Mouse (Mus musculus): ENCODE results near the gene Dmxl2. TPM values are rescaled to one million over a fixed set of nuclear protein-coding genes. Genes with fewer than 3 reads are reported as not detected.

Gene Dmxl2
- polyA plus RNA-seq, 1 experiment from 2014 or later = 4.6 TPM

GRCm38 (mm10) chr9:54490431-54490830 is 11.0 kb downstream of the Dmxl2 start:
- Histone ChIP-seq H3K4me1 (no peaks in the 10 kb centered on the region), H3K4me3 (replicated peaks) (no peak overlapping the region), H3K4me2 (no peak overlapping the region), H3K9me3 (no peaks in the 10 kb centered on the region), H3K9ac (no peak overlapping the region), H3K27ac (no peak overlapping the region), H3K27me3 (replicated peaks) (no peaks in the 10 kb centered on the region), H3K36me3 (no peaks in the 10 kb centered on the region)
- ATAC-seq (ENCODE audit: insufficient read depth, low FRiP score, low read depth) = no peak
- 86% methylated on average over 2 of the region's 2 CpGs for WGBS

DNA sequence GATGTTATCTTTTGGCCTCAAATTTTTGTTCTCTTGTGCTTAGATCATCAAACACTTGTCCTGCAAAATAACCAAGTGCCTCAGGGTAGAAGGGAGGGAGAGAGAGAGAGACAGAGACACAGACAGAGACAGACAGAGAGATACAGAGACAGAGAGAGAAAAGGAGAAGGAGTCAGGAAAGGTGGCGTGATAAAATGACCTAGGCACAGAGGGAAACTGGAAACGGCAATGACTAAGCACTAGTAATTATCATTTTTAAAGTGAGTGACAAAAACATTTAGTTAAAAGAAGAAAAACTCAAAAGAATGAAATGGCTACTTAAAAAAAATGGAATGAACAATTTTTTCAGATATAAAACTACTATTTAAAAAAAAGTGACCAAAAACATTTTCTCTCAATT is 11.8 kb downstream of the Dmxl2 start:
- H3K27me3 ChIP-seq (replicated peaks) = no peaks in the 10 kb centered on the region
- H3K4me2 ChIP-seq = no peak overlapping the region
- WGBS = 69% methylated on average over 2 of the region's 2 CpGs
- no peak for ATAC-seq (ENCODE audit: insufficient read depth, low FRiP score, low read depth)
- no peaks in the 10 kb centered on the region for H3K4me1 ChIP-seq
- H3K9ac ChIP-seq = no peak overlapping the region
- H3K9me3 ChIP-seq = no peaks in the 10 kb centered on the region
- H3K27ac ChIP-seq = no peak overlapping the region
- H3K4me3 ChIP-seq (replicated peaks) = no peak overlapping the region
- H3K36me3 ChIP-seq = no peaks in the 10 kb centered on the region

GRCm38 (mm10) chr9:54484927-54485326 is 16.5 kb downstream of the Dmxl2 start:
- Histone ChIP-seq H3K9ac (no peak overlapping the region), H3K27me3 (replicated peaks) (no peaks in the 10 kb centered on the region), H3K36me3 (no peaks in the 10 kb centered on the region), H3K27ac (no peak overlapping the region), H3K4me1 (no peaks in the 10 kb centered on the region), H3K9me3 (no peaks in the 10 kb centered on the region), H3K4me3 (replicated peaks) (no peak overlapping the region), H3K4me2 (no peak overlapping the region)
- WGBS = 81% methylated on average over 2 of the region's 2 CpGs
- ATAC-seq (ENCODE audit: insufficient read depth, low FRiP score, low read depth) = no peak

- Histone ChIP-seq H3K27ac (no peak overlapping the region), H3K36me3 (no peaks in the 10 kb centered on the region), H3K4me1 (no peaks in the 10 kb centered on the region), H3K27me3 (replicated peaks) (no peaks in the 10 kb centered on the region), H3K9ac (no peak overlapping the region), H3K4me2 (no peak overlapping the region), H3K9me3 (no peaks in the 10 kb centered on the region), H3K4me3 (replicated peaks) (no peak overlapping the region)
- ATAC-seq (ENCODE audit: insufficient read depth, low FRiP score, low read depth) = no peak
- 76% methylated on average over 4 of the region's 4 CpGs for WGBS
Measured at GRCm38 (mm10) chr9:54483215-54483614, 18.2 kb downstream of the Dmxl2 start.

- no peaks in the 10 kb centered on the region for H3K27me3 ChIP-seq (replicated peaks)
- 87% methylated on average over 4 of the region's 4 CpGs for WGBS
- no peak for ATAC-seq (ENCODE audit: insufficient read depth, low FRiP score, low read depth)
- H3K36me3 ChIP-seq = no peaks in the 10 kb centered on the region
- no peaks in the 10 kb centered on the region for H3K4me1 ChIP-seq
- H3K4me2 ChIP-seq = no peak overlapping the region
- H3K4me3 ChIP-seq (replicated peaks) = no peak overlapping the region
- H3K27ac ChIP-seq = no peak overlapping the region
- H3K9me3 ChIP-seq = no peaks in the 10 kb centered on the region
- no peak overlapping the region for H3K9ac ChIP-seq
Measured at GRCm38 (mm10) chr9:54482763-54483162, 18.7 kb downstream of the Dmxl2 start.

DNA sequence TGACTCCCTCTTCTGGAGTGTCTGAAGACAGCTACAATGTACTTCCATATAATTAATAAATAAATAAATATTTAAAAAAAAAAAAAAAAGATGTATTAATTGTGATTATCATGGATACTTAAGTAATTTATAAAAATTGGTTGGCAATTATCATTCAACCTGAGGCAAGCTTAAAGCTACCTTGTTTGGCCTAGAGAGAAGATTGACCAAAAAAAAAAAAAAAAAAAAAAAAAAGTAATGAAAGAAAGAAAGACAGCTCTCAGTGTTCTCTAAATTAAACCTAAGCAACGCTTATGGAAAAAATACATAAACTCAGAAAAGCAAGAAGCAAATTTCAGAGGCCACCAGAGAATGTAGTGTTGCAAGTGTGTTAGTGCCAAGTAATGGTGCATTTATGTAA is 22.4 kb downstream of the Dmxl2 start:
- Histone ChIP-seq H3K4me3 (replicated peaks) (no peak overlapping the region), H3K27ac (no peak overlapping the region), H3K4me2 (no peak overlapping the region), H3K4me1 (no peaks in the 10 kb centered on the region), H3K9me3 (no peaks in the 10 kb centered on the region), H3K36me3 (no peaks in the 10 kb centered on the region), H3K27me3 (replicated peaks) (no peaks in the 10 kb centered on the region), H3K9ac (no peak overlapping the region)
- ATAC-seq (ENCODE audit: insufficient read depth, low FRiP score, low read depth) = no peak
- WGBS = 93% methylated on average over 1 of the region's 1 CpGs

DNA sequence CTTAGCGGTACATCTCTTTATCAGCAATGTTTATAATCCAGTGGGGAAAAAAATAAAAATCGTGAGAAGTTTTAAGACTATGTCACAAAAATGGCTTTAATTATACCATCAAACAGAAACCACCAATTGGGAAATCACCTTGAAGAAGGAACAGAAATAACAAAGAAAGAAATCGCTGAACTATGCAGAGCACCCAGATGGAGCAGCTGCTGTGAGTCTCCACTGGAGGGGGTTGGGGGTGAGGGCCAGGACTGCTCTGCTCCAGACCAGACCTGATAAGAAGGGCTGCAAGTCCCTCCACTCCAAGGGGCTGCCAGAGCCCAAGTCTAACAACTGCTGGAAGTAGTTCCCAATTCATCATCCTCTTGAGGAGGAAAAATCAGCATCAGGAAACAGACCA is 23.3 kb downstream of the Dmxl2 start:
- H3K4me3 ChIP-seq (replicated peaks) = no peak overlapping the region
- no peak for ATAC-seq (ENCODE audit: insufficient read depth, low FRiP score, low read depth)
- 66% methylated on average over 3 of the region's 3 CpGs for WGBS

DNA sequence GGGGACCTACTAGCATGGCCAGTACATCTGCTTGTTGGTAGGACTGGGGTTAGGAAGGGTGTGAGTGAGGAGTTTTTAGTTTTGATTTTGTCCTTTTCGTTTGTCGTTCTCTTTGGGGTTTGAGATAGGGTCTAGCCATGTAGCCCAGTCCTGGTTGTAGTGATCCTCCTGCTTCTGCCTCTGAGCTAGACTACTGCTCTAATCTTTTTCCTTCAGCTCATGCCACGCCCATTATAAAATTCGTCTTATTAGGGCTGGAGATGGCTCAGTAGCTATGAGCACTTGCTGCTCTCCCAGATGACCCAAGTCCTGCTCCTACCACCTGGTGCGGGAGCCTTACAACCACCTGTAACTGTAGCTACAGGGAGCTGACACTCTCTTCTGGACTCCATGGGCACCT is 26.9 kb downstream of the Dmxl2 start:
- no peaks in the 10 kb centered on the region for H3K4me1 ChIP-seq
- no peak for ATAC-seq (ENCODE audit: insufficient read depth, low FRiP score, low read depth)
- no peaks in the 10 kb centered on the region for H3K27me3 ChIP-seq (replicated peaks)
- H3K36me3 ChIP-seq = no peaks in the 10 kb centered on the region
- no peak overlapping the region for H3K4me3 ChIP-seq (replicated peaks)
- WGBS = 79% methylated on average over 5 of the region's 5 CpGs
- H3K4me2 ChIP-seq = no peak overlapping the region
- no peak overlapping the region for H3K27ac ChIP-seq
- H3K9me3 ChIP-seq = no peaks in the 10 kb centered on the region
- H3K9ac ChIP-seq = no peak overlapping the region

More for the DNA sequence above, 23.3 kb downstream of the Dmxl2 start:
- Histone ChIP-seq H3K9me3 (no peaks in the 10 kb centered on the region), H3K36me3 (no peaks in the 10 kb centered on the region), H3K4me1 (no peaks in the 10 kb centered on the region), H3K4me2 (no peak overlapping the region), H3K27ac (no peak overlapping the region), H3K27me3 (replicated peaks) (no peaks in the 10 kb centered on the region), H3K9ac (no peak overlapping the region)

- WGBS = 40% methylated on average over 4 of the region's 4 CpGs
- no peak overlapping the region for H3K4me2 ChIP-seq
- ATAC-seq (ENCODE audit: insufficient read depth, low FRiP score, low read depth) = no peak
- H3K27me3 ChIP-seq (replicated peaks) = no peaks in the 10 kb centered on the region
- H3K4me1 ChIP-seq = no peaks in the 10 kb centered on the region
- H3K9me3 ChIP-seq = no peaks in the 10 kb centered on the region
- no peak overlapping the region for H3K27ac ChIP-seq
- H3K4me3 ChIP-seq (replicated peaks) = no peak overlapping the region
- no peaks in the 10 kb centered on the region for H3K36me3 ChIP-seq
- no peak overlapping the region for H3K9ac ChIP-seq
Measured at GRCm38 (mm10) chr9:54474031-54474430, 27.4 kb downstream of the Dmxl2 start.

GRCm38 (mm10) chr9:54472784-54473183 is 28.6 kb downstream of the Dmxl2 start:
- no peak overlapping the region for H3K27ac ChIP-seq
- WGBS = 32% methylated on average over 3 of the region's 3 CpGs
- no peaks in the 10 kb centered on the region for H3K27me3 ChIP-seq (replicated peaks)
- no peak overlapping the region for H3K4me3 ChIP-seq (replicated peaks)
- no peaks in the 10 kb centered on the region for H3K9me3 ChIP-seq
- H3K4me1 ChIP-seq = no peaks in the 10 kb centered on the region
- H3K36me3 ChIP-seq = no peaks in the 10 kb centered on the region
- H3K4me2 ChIP-seq = no peak overlapping the region
- no peak for ATAC-seq (ENCODE audit: insufficient read depth, low FRiP score, low read depth)
- H3K9ac ChIP-seq = no peak overlapping the region

DNA sequence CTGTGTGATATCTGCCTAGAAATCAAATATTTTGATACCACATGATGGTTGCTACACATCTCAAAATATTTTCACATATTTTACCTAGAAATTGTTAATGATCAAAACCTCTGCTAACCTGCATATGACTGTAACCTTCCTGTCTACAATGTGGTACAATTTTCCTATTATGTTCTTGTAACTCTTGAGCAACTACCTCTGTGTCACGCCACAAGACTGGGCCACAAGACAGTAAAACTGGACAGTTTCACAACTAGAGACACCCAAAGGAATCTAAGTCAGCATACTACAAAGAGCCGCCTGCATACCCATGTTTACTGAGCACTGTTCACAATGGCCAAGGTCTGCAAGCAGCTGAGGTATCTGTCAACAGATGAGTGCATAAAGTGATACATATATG is 32.1 kb downstream of the Dmxl2 start:
- Histone ChIP-seq H3K4me2 (no peak overlapping the region), H3K9me3 (no peaks in the 10 kb centered on the region), H3K27me3 (replicated peaks) (no peaks in the 10 kb centered on the region), H3K4me3 (replicated peaks) (no peak overlapping the region), H3K4me1 (no peaks in the 10 kb centered on the region), H3K36me3 (no peaks in the 10 kb centered on the region), H3K27ac (no peak overlapping the region), H3K9ac (no peak overlapping the region)
- WGBS = 79% methylated on average over 2 of the region's 2 CpGs
- no peak for ATAC-seq (ENCODE audit: insufficient read depth, low FRiP score, low read depth)

GRCm38 (mm10) chr9:54467433-54467933 is 33.9 kb downstream of the Dmxl2 start:
- no peak for ATAC-seq (ENCODE audit: insufficient read depth, low FRiP score, low read depth)

GRCm38 (mm10) chr9:54463483-54464054 is 37.9 kb downstream of the Dmxl2 start:
- H3K4me1 ChIP-seq = no peaks in the 10 kb centered on the region
- no peak overlapping the region for H3K27ac ChIP-seq
- no peaks in the 10 kb centered on the region for H3K27me3 ChIP-seq (replicated peaks)
- no peak for ATAC-seq (ENCODE audit: insufficient read depth, low FRiP score, low read depth)
- H3K4me3 ChIP-seq (replicated peaks) = no peak overlapping the region
- no peaks in the 10 kb centered on the region for H3K36me3 ChIP-seq
- no peak overlapping the region for H3K9ac ChIP-seq
- H3K4me2 ChIP-seq = no peak overlapping the region
- H3K9me3 ChIP-seq = no peaks in the 10 kb centered on the region
- 79% methylated on average over 4 of the region's 4 CpGs for WGBS

More at GRCm38 (mm10) chr9:54467433-54467933, 33.9 kb downstream of the Dmxl2 start:
- WGBS = 86% methylated on average over 1 of the region's 1 CpGs
- no peak overlapping the region for H3K9ac ChIP-seq
- no peaks in the 10 kb centered on the region for H3K36me3 ChIP-seq
- no peaks in the 10 kb centered on the region for H3K27me3 ChIP-seq (replicated peaks)
- no peak overlapping the region for H3K4me3 ChIP-seq (replicated peaks)
- H3K4me1 ChIP-seq = no peaks in the 10 kb centered on the region
- H3K9me3 ChIP-seq = no peaks in the 10 kb centered on the region
- no peak overlapping the region for H3K27ac ChIP-seq
- no peak overlapping the region for H3K4me2 ChIP-seq

Data from stomach, embryonic 15.5 days (tissue).